Mouse (Mus musculus): ENCODE measurements around the gene Faap24. TPM values are rescaled to one million over a fixed set of nuclear protein-coding genes. Genes with fewer than 3 reads are reported as not detected.

Gene Faap24
- polyA plus RNA-seq, 1 experiment from 2014 or later, result 26.4 TPM

GRCm38 (mm10) chr7:35357621-35358020 lies 39.0 kb downstream of the Faap24 start:
- no peaks in the 10 kb centered on the region for H3K9me3 ChIP-seq (ENCODE audit: control insufficient read depth, low read length)
- no peak overlapping the region for H3K4me2 ChIP-seq (ENCODE audit: low read depth, low read length, severe bottlenecking)
- ATAC-seq (replicated peaks; ENCODE audit: low FRiP score) (no peak), DNase-seq (ENCODE audit: low spot score) (no peak)
- H3K27me3 ChIP-seq (ENCODE audit: control insufficient read depth, insufficient read depth, low read length), result no peaks in the 10 kb centered on the region
- H3K36me3 ChIP-seq (ENCODE audit: control insufficient read depth, insufficient read depth, low read length), result no peaks in the 10 kb centered on the region
- H3K9ac ChIP-seq (ENCODE audit: low read length), result no peak overlapping the region
- no peak overlapping the region for H3K4me3 ChIP-seq (ENCODE audit: low read depth, low read length)
- H3K27ac ChIP-seq (ENCODE audit: low read depth, low read length), result no peak overlapping the region
- 91% methylated on average over 12 of the region's 12 CpGs for WGBS
- H3K4me1 ChIP-seq (replicated peaks; ENCODE audit: control insufficient read depth, insufficient read depth, low read length), result no peaks in the 10 kb centered on the region

GRCm38 (mm10) chr7:35355303-35355872 lies 41.2 kb downstream of the Faap24 start:
- WGBS, result 87% methylated on average over 5 of the region's 5 CpGs

GRCm38 (mm10) chr7:35353306-35353705 lies 43.3 kb downstream of the Faap24 start:
- H3K4me3 ChIP-seq (ENCODE audit: low read depth, low read length), result no peak overlapping the region
- ATAC-seq (replicated peaks; ENCODE audit: low FRiP score), result no peak
- H3K9me3 ChIP-seq (ENCODE audit: control insufficient read depth, low read length), result no peaks in the 10 kb centered on the region
- H3K27ac ChIP-seq (ENCODE audit: low read depth, low read length), result no peak overlapping the region
- no peak for DNase-seq (ENCODE audit: low spot score)
- H3K36me3 ChIP-seq (ENCODE audit: control insufficient read depth, insufficient read depth, low read length), result no peaks in the 10 kb centered on the region
- no peaks in the 10 kb centered on the region for H3K4me1 ChIP-seq (replicated peaks; ENCODE audit: control insufficient read depth, insufficient read depth, low read length)
- H3K27me3 ChIP-seq (ENCODE audit: control insufficient read depth, insufficient read depth, low read length), result no peaks in the 10 kb centered on the region
- WGBS, result 97% methylated on average over 15 of the region's 15 CpGs
- no peak overlapping the region for H3K4me2 ChIP-seq (ENCODE audit: low read depth, low read length, severe bottlenecking)
- H3K9ac ChIP-seq (ENCODE audit: low read length), result no peak overlapping the region

More at GRCm38 (mm10) chr7:35355303-35355872, 41.2 kb downstream of the Faap24 start:
- Histone ChIP-seq H3K27ac (ENCODE audit: low read depth, low read length) (no peak overlapping the region), H3K4me3 (ENCODE audit: low read depth, low read length) (no peak overlapping the region), H3K36me3 (ENCODE audit: control insufficient read depth, insufficient read depth, low read length) (no peaks in the 10 kb centered on the region), H3K4me1 (replicated peaks; ENCODE audit: control insufficient read depth, insufficient read depth, low read length) (no peaks in the 10 kb centered on the region), H3K9me3 (ENCODE audit: control insufficient read depth, low read length) (no peaks in the 10 kb centered on the region), H3K27me3 (ENCODE audit: control insufficient read depth, insufficient read depth, low read length) (no peaks in the 10 kb centered on the region), H3K9ac (ENCODE audit: low read length) (no peak overlapping the region), H3K4me2 (ENCODE audit: low read depth, low read length, severe bottlenecking) (no peak overlapping the region)
- ATAC-seq (replicated peaks; ENCODE audit: low FRiP score) (no peak), DNase-seq (ENCODE audit: low spot score) (no peak)

- Histone ChIP-seq H3K9me3 (ENCODE audit: control insufficient read depth, low read length) (no peaks in the 10 kb centered on the region), H3K36me3 (ENCODE audit: control insufficient read depth, insufficient read depth, low read length) (no peaks in the 10 kb centered on the region), H3K27me3 (ENCODE audit: control insufficient read depth, insufficient read depth, low read length) (no peaks in the 10 kb centered on the region), H3K9ac (ENCODE audit: low read length) (no peak overlapping the region), H3K27ac (ENCODE audit: low read depth, low read length) (no peak overlapping the region), H3K4me1 (replicated peaks; ENCODE audit: control insufficient read depth, insufficient read depth, low read length) (no peaks in the 10 kb centered on the region), H3K4me2 (ENCODE audit: low read depth, low read length, severe bottlenecking) (no peak overlapping the region), H3K4me3 (ENCODE audit: low read depth, low read length) (no peak overlapping the region)
- DNase-seq (ENCODE audit: low spot score) (no peak), ATAC-seq (replicated peaks; ENCODE audit: low FRiP score) (no peak)
- WGBS, result 91% methylated on average over 3 of the region's 3 CpGs
Measured at GRCm38 (mm10) chr7:35351155-35351554, 45.5 kb downstream of the Faap24 start.

GRCm38 (mm10) chr7:35349886-35350684 lies 46.6 kb downstream of the Faap24 start:
- H3K4me1 ChIP-seq (replicated peaks; ENCODE audit: control insufficient read depth, insufficient read depth, low read length), result no peaks in the 10 kb centered on the region
- no peak for ATAC-seq (replicated peaks; ENCODE audit: low FRiP score)
- H3K27me3 ChIP-seq (ENCODE audit: control insufficient read depth, insufficient read depth, low read length), result no peaks in the 10 kb centered on the region
- H3K4me3 ChIP-seq (ENCODE audit: low read depth, low read length), result no peak overlapping the region
- H3K27ac ChIP-seq (ENCODE audit: low read depth, low read length), result no peak overlapping the region
- 92% methylated on average over 8 of the region's 8 CpGs for WGBS
- H3K9me3 ChIP-seq (ENCODE audit: control insufficient read depth, low read length), result no peaks in the 10 kb centered on the region
- H3K9ac ChIP-seq (ENCODE audit: low read length), result no peak overlapping the region
- no peak overlapping the region for H3K4me2 ChIP-seq (ENCODE audit: low read depth, low read length, severe bottlenecking)
- DNase-seq (ENCODE audit: low spot score), result no peak
- no peaks in the 10 kb centered on the region for H3K36me3 ChIP-seq (ENCODE audit: control insufficient read depth, insufficient read depth, low read length)

- Histone ChIP-seq H3K4me2 (ENCODE audit: low read depth, low read length, severe bottlenecking) (no peak overlapping the region), H3K27ac (ENCODE audit: low read depth, low read length) (no peak overlapping the region), H3K36me3 (ENCODE audit: control insufficient read depth, insufficient read depth, low read length) (no peaks in the 10 kb centered on the region), H3K9ac (ENCODE audit: low read length) (no peak overlapping the region), H3K9me3 (ENCODE audit: control insufficient read depth, low read length) (no peaks in the 10 kb centered on the region), H3K27me3 (ENCODE audit: control insufficient read depth, insufficient read depth, low read length) (no peaks in the 10 kb centered on the region), H3K4me1 (replicated peaks; ENCODE audit: control insufficient read depth, insufficient read depth, low read length) (no peaks in the 10 kb centered on the region), H3K4me3 (ENCODE audit: low read depth, low read length) (no peak overlapping the region)
- no peak for DNase-seq (ENCODE audit: low spot score)
- ATAC-seq (replicated peaks; ENCODE audit: low FRiP score), result no peak
- WGBS, result 85% methylated on average over 4 of the region's 4 CpGs
Measured at GRCm38 (mm10) chr7:35349022-35349421, 47.6 kb downstream of the Faap24 start.

- WGBS, result 77% methylated on average over 17 of the region's 18 CpGs
- no peaks in the 10 kb centered on the region for H3K27me3 ChIP-seq (ENCODE audit: control insufficient read depth, insufficient read depth, low read length)
Measured at GRCm38 (mm10) chr7:35347918-35348700, 48.5 kb downstream of the Faap24 start.

GRCm38 (mm10) chr7:35344785-35345330 lies 51.8 kb downstream of the Faap24 start:
- Histone ChIP-seq H3K4me3 (ENCODE audit: low read depth, low read length) (no peak overlapping the region), H3K4me1 (replicated peaks; ENCODE audit: control insufficient read depth, insufficient read depth, low read length) (0 out of 2 replicates have a peak, but pooled peaks cover 2% of the 10 kb centered on the region), H3K27me3 (ENCODE audit: control insufficient read depth, insufficient read depth, low read length) (no peaks in the 10 kb centered on the region), H3K9ac (ENCODE audit: low read length) (no peak overlapping the region), H3K9me3 (ENCODE audit: control insufficient read depth, low read length) (no peaks in the 10 kb centered on the region), H3K36me3 (ENCODE audit: control insufficient read depth, insufficient read depth, low read length) (no peaks in the 10 kb centered on the region), H3K4me2 (ENCODE audit: low read depth, low read length, severe bottlenecking) (no peak overlapping the region), H3K27ac (ENCODE audit: low read depth, low read length) (no peak overlapping the region)
- WGBS, result 94% methylated on average over 5 of the region's 5 CpGs
- ATAC-seq (replicated peaks; ENCODE audit: low FRiP score) (no peak), DNase-seq (ENCODE audit: low spot score) (no peak)

More at GRCm38 (mm10) chr7:35347918-35348700, 48.5 kb downstream of the Faap24 start:
- Histone ChIP-seq H3K27ac (ENCODE audit: low read depth, low read length) (no peak overlapping the region), H3K4me2 (ENCODE audit: low read depth, low read length, severe bottlenecking) (no peak overlapping the region), H3K9ac (ENCODE audit: low read length) (no peak overlapping the region), H3K9me3 (ENCODE audit: control insufficient read depth, low read length) (no peaks in the 10 kb centered on the region), H3K4me1 (replicated peaks; ENCODE audit: control insufficient read depth, insufficient read depth, low read length) (no peaks in the 10 kb centered on the region), H3K4me3 (ENCODE audit: low read depth, low read length) (no peak overlapping the region), H3K36me3 (ENCODE audit: control insufficient read depth, insufficient read depth, low read length) (no peaks in the 10 kb centered on the region)
- ATAC-seq (replicated peaks; ENCODE audit: low FRiP score) (no peak), DNase-seq (ENCODE audit: low spot score) (no peak)
